Mouse (Mus musculus) heart, embryonic 16.5 days (tissue): Measurements from ENCODE around the gene Rpl26. TPM values are rescaled to one million over a fixed set of nuclear protein-coding genes. Genes with fewer than 3 reads are reported as not detected.
A peak's percentile ranks its signal among the peaks of the same experiment; 100 is the strongest.

Experiments
- ATAC-seq: fragments of 200-750 bp; cut with Nextera tagmentation; replicated peaks from 2 replicates; pipeline ENCODE4 v1.8.0; 2017; ENCODE audit warnings: moderate number of reproducible peaks; ENCODE audit not compliant: insufficient read depth, low FRiP score; ENCODE audit errors: extremely low read depth
- H3K27ac ChIP-seq: fragments of 300-500 bp; sonication (generic); 2 replicates; pipeline ENCODE4 v1.5.1; 2014; ENCODE audit warnings: mild to moderate bottlenecking, low read length, control low read depth, moderate library complexity
- H3K27me3 ChIP-seq: fragments of 300-500 bp; sonication (generic); 2 replicates; pipeline ENCODE4 v1.6.1; 2014; ENCODE audit warnings: low read length, mixed read lengths; ENCODE audit not compliant: control insufficient read depth, insufficient read depth
- H3K36me3 ChIP-seq: fragments of 300-500 bp; sonication (generic); 2 replicates; pipeline ENCODE4 v1.6.1; 2014; ENCODE audit not compliant: control insufficient read depth, insufficient read depth
- H3K4me1 ChIP-seq: fragments of 300-500 bp; sonication (generic); 2 replicates; pipeline ENCODE4 v1.6.1; 2014; ENCODE audit warnings: low read length, mixed read lengths; ENCODE audit not compliant: control insufficient read depth, insufficient read depth
- H3K4me2 ChIP-seq: fragments of 300-500 bp; sonication (generic); 2 replicates; pipeline ENCODE4 v1.6.1; 2014; ENCODE audit warnings: low read depth, mild to moderate bottlenecking, control low read depth, low read length
- H3K4me3 ChIP-seq: fragments of 300-500 bp; sonication (generic); 2 replicates; pipeline ENCODE4 v1.5.1; 2014; ENCODE audit warnings: mild to moderate bottlenecking, control low read depth, low read length
- H3K9ac ChIP-seq: fragments of 300-500 bp; sonication (generic); 2 replicates; pipeline ENCODE4 v1.6.1; 2014; ENCODE audit warnings: low read length, control low read depth
- H3K9me3 ChIP-seq: fragments of 300-500 bp; sonication (generic); replicated peaks from 2 replicates; pipeline ENCODE4 v1.6.1; 2016; ENCODE audit warnings: low read length; ENCODE audit not compliant: control insufficient read depth
- WGBS: fragments of 180-500 bp; shearing (Covaris S2); extraction: QIAGEN DNeasy Blood & Tissue Kit; methylation state at CpG from one replicate; pipeline ENCODE4 v1.1.7; 2014; 5-methylcytosine and 5-hydroxymethylcytosine counted together
- polyA plus RNA-seq: library from polyadenylated mRNA; unstranded; fragments of >200 nt; fragmentation: Nextera tagmentation; extraction: Ambion mirVana; gene quantifications from 2 replicates; pipeline ENCODE4 v1.2.1, GENCODE M21; 2015

The Rpl26 gene
- polyA plus RNA-seq, 1 experiment from 2014 or later: 551 TPM

DNA sequence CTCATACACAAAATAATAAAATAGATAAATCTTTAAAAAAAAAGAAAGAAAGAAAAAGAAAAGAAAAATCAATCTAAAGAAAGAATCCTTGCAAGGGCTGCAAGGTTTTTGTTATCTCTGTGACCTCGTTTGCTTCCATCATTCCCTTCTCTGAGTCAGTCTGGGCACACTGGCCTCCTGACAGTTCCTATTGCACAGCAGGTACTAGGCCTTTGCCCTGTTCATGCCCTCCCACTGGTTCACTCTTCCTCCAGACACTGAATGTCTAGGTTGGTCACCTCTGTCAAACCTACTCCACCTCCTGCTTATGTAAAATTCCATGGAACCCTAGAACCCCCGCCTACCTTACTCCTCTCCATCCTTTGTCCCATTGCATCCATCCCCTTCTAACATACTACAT is 43.9 kb downstream of the Rpl26 start:
- 74% methylated on average over 2 of the region's 2 CpGs for WGBS
- Histone ChIP-seq H3K36me3 (peaks cover 3% of the 10 kb centered on the region; the same call in 1 of the 2 replicates), H3K27ac (no peak overlapping the region), H3K4me3 (no peak overlapping the region), H3K4me2 (no peak overlapping the region), H3K9ac (no peak overlapping the region), H3K27me3 (no peaks in the 10 kb centered on the region), H3K4me1 (peaks cover 7% of the 10 kb centered on the region), H3K9me3 (no peaks in the 10 kb centered on the region)
- ATAC-seq: no peak

DNA sequence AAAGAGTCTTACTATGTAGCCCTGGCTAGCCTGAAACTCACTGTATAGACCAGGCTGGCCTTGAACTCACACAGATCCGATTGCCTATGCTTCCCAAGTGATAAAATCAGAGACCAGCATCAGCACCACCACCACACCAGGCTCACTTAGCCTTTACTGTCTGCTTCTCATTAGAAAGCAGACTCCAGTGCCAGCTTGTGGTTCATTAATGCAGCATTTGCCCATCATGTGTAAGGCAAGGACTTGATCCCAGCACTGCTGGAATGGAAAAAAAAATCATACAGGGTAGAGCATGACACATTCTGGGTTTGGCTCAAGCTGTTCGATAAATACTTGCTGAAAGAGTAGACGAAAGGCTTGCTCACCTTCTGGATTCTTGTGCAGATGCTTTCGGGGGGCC is 44.6 kb downstream of the Rpl26 start:
- H3K27ac ChIP-seq: no peak overlapping the region
- no peak overlapping the region for H3K4me2 ChIP-seq

DNA sequence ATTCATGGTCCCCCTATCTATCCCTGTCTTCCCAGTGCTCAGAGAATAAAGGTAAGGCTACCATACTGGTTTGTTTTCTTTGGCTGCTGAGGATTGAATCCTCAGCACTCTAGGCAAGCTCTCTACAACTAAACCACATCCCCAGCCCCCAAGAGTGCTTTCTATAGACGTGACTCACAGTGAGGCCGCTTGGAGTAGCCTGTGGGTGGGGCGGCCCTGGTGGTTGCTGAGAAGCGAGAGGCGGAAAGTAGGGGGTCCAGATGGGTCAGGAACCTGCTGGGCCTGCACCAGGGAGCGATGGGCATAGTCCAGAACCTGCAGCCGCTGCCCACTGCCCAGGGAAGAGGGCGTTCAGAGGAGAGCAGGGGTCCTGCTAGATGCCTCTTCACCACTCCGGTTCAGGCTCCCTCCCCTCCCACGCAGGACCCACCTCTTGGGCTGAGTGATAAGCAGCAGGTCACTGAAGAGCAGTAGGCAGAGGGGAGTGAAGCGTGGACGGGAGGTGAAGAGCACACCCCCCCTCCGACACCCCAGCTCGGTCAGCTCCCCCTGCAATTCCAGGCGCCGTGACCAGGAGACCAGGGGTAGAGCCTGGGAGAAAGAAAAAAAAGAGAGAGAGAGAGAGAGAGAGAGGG is 45.5 kb downstream of the Rpl26 start:
- WGBS: 21% methylated on average over 13 of the region's 16 CpGs
- H3K27me3 ChIP-seq: no peaks in the 10 kb centered on the region; the same call in 1 of the 2 replicates
- peak overlapping the region; percentile 52 for H3K4me2 ChIP-seq
- no peaks in the 10 kb centered on the region for H3K9me3 ChIP-seq
- H3K27ac ChIP-seq: no peak overlapping the region
- peaks cover 3% of the 10 kb centered on the region; the same call in 1 of the 2 replicates for H3K36me3 ChIP-seq
- peaks cover 4% of the 10 kb centered on the region for H3K4me1 ChIP-seq
- no peak for ATAC-seq
- no peak overlapping the region for H3K9ac ChIP-seq
- H3K4me3 ChIP-seq: no peak overlapping the region

More for the DNA sequence above, 44.6 kb downstream of the Rpl26 start:
- WGBS: 85% methylated on average over 4 of the region's 4 CpGs
- peaks cover 4% of the 10 kb centered on the region for H3K4me1 ChIP-seq
- no peak for ATAC-seq
- H3K9me3 ChIP-seq: no peaks in the 10 kb centered on the region
- no peak overlapping the region for H3K9ac ChIP-seq
- H3K27me3 ChIP-seq: no peaks in the 10 kb centered on the region; the same call in 1 of the 2 replicates
- H3K4me3 ChIP-seq: no peak overlapping the region
- peaks cover 3% of the 10 kb centered on the region; the same call in 1 of the 2 replicates for H3K36me3 ChIP-seq

DNA sequence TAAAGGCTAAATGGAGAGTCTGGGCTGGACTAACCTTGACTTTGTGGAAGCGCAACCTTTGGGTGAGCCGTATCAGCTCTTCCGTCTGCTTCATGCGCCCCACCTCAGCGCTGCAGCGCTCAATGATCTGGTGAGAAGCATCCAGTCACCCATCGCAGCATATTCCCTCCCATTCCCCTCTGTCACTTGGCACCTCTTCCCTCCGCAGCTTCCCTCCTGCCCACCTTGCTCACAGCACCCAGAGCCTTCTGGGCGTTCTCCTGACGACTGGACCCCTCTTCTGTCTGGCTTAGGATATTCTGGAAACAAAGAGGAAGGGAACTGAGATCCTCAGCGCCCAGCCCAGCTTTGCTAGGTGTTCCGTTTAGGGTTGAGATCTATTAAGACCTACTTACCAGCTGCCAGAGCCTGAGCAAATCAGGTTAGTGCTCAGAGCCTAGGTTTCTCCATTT is 46.2 kb downstream of the Rpl26 start:
- Histone ChIP-seq H3K4me1 (peaks cover 4% of the 10 kb centered on the region), H3K27me3 (no peaks in the 10 kb centered on the region; the same call in 1 of the 2 replicates), H3K4me3 (0 out of 2 replicates have a peak overlapping the region, but pooled peaks have one; percentile 18), H3K36me3 (peaks cover 3% of the 10 kb centered on the region; the same call in 1 of the 2 replicates), H3K27ac (no peak overlapping the region), H3K4me2 (peak overlapping the region; percentile 54), H3K9me3 (no peaks in the 10 kb centered on the region), H3K9ac (no peak overlapping the region)
- ATAC-seq: no peak
- 17% methylated on average over 12 of the region's 12 CpGs for WGBS

DNA sequence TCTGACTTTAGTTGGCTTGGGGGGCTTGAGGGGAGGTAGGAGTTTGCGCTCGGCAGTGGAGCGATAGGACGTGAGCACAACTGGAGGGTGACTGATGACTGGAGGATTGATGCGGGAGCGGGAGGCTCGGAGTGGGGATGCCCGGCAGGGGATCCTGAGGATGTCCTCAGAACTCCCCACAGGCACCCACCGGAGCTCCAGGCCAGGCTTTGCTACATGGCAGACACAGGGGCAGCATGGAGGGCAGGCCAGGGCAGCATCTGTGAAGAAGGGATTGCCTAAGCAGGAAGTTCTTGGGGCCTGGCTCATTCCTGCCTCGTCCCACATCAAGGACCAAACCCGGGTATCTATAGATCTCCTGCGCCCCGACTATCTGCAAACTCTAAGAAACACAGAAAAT is 52.5 kb downstream of the Rpl26 start:
- H3K4me3 ChIP-seq: peak overlapping the region; percentile 46

DNA sequence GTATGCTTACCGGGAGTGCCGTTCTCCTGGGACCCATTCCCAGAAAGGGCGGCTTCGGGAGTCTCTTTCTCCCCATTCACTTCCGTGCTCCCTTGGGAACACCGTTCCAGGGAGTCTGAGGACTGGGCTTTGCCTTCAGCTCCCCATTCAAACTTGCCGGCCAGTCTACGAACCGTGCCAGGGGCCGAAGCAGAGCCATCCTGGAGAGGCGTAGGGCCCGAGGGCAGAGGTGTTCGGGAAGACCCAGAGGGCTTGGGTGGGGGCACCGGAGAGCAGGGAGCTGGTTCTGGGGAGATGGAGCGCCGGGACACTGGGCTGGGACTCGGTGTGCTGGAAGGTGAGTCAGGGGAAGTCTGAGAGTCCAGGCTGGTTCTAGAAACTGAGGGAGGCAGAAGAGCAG is 53.0 kb downstream of the Rpl26 start:
- H3K9ac ChIP-seq: peak overlapping the region; percentile 46
- peaks cover 11% of the 10 kb centered on the region for H3K27me3 ChIP-seq
- H3K4me1 ChIP-seq: peaks cover 4% of the 10 kb centered on the region; the same call in 1 of the 2 replicates
- H3K4me2 ChIP-seq: peak overlapping the region; percentile 67
- no peaks in the 10 kb centered on the region for H3K36me3 ChIP-seq
- no peak; the same call in 1 of the 2 replicates for ATAC-seq
- WGBS: 2% methylated on average over 17 of the region's 17 CpGs
- no peaks in the 10 kb centered on the region for H3K9me3 ChIP-seq
- peak overlapping the region; percentile 46 for H3K4me3 ChIP-seq
- H3K27ac ChIP-seq: no peak overlapping the region

More for the DNA sequence above, 52.5 kb downstream of the Rpl26 start:
- Histone ChIP-seq H3K4me2 (peak overlapping the region; percentile 67), H3K27me3 (peaks cover 11% of the 10 kb centered on the region), H3K36me3 (no peaks in the 10 kb centered on the region), H3K27ac (no peak overlapping the region), H3K9ac (peak overlapping the region; percentile 46), H3K9me3 (no peaks in the 10 kb centered on the region), H3K4me1 (peaks cover 4% of the 10 kb centered on the region; the same call in 1 of the 2 replicates)
- no peak for ATAC-seq
- 23% methylated on average over 13 of the region's 13 CpGs for WGBS

DNA sequence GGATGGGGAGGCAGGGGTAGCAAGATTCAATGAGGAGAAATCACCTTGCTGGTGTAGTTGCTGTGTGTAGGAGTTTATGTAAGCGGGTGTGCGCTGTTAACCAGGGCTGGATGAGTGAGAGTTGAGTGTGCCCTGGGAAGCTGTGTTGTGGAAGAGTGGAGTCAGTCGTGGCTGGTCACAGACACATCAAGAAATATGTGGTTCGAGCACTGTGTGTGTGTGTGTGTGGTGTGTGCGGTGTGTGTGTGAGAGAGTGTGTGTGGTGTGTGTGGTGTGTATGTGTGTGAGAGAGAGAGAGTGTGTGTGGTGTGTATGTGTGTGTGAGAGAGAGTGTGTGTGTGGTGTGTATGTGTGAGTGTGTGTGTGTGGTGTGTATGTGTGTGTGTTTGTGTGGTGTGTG is 54.1 kb downstream of the Rpl26 start:
- no peaks in the 10 kb centered on the region for H3K9me3 ChIP-seq
- peak overlapping the region; percentile 67 for H3K4me2 ChIP-seq
- ATAC-seq: no peak
- 66% methylated on average over 5 of the region's 5 CpGs for WGBS
- no peaks in the 10 kb centered on the region for H3K36me3 ChIP-seq
- peaks cover 4% of the 10 kb centered on the region; the same call in 1 of the 2 replicates for H3K4me1 ChIP-seq
- H3K9ac ChIP-seq: no peak overlapping the region
- peaks cover 11% of the 10 kb centered on the region for H3K27me3 ChIP-seq
- H3K27ac ChIP-seq: no peak overlapping the region
- H3K4me3 ChIP-seq: peak overlapping the region; percentile 46

DNA sequence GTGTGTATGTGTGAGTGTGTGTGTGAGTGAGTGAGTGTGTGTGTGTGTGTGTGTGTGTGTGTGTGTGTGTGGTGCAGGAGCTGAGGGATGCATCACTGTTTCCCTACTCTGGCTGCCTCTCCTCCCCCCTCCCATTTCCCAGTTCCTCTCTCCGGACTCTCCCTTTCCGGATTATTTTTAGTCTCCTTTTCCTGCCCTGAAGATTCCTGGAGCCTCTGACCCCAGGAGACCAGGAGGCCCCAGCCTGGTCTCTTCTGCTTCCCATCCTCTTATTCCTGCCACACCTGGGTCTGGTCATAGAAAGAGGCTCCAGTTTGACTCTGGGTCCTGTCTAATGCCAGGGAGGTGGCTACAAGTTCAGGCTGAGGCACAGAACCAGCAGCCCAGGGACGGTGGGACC is 54.7 kb downstream of the Rpl26 start:
- Histone ChIP-seq H3K4me3 (peak overlapping the region; percentile 46), H3K9me3 (no peaks in the 10 kb centered on the region), H3K4me2 (peak overlapping the region; percentile 43), H3K36me3 (no peaks in the 10 kb centered on the region), H3K9ac (peak overlapping the region; percentile 52), H3K4me1 (peaks cover 4% of the 10 kb centered on the region; the same call in 1 of the 2 replicates), H3K27me3 (peaks cover 11% of the 10 kb centered on the region), H3K27ac (peak overlapping the region; percentile 79)
- ATAC-seq: peak; percentile 49; the same call in 1 of the 2 replicates
- WGBS: 35% methylated on average over 3 of the region's 3 CpGs
